Mouse (Mus musculus) cerebellum, adult 18-20 months (tissue): Measurements from ENCODE around the gene Pla2g5.
"Not testable (repeated sequence)": the region's sequence is repeated elsewhere in the genome, so short reads cannot be mapped to it uniquely, and the experiment has no call there.

Source experiments
- DNase-seq, 2 experiments: peaks; one replicate each; pipeline ENCODE4 v3.0.0; 2021

Gene Pla2g5

GRCm38 (mm10) chr4:138856491-138856890 lies 6.8 kb downstream of the Pla2g5 start:
- peak; percentile 62 to 65 for DNase-seq

GRCm38 (mm10) chr4:138855092-138855632 lies 8.1 kb downstream of the Pla2g5 start:
- DNase-seq, result no peak

- no peak for DNase-seq
Observed at GRCm38 (mm10) chr4:138852961-138853360, 10.3 kb downstream of the Pla2g5 start.

- peak; percentile 70 to 85 for DNase-seq
Observed at GRCm38 (mm10) chr4:138851463-138851862, 11.8 kb downstream of the Pla2g5 start.

- peak; percentile 28 to 38 for DNase-seq
Observed at GRCm38 (mm10) chr4:138841386-138841785, 21.9 kb downstream of the Pla2g5 start.

GRCm38 (mm10) chr4:138840726-138841125 lies 22.6 kb downstream of the Pla2g5 start:
- no peak for DNase-seq

GRCm38 (mm10) chr4:138839806-138840205 lies 23.5 kb downstream of the Pla2g5 start:
- DNase-seq, result no peak

GRCm38 (mm10) chr4:138827147-138827546 lies 36.1 kb downstream of the Pla2g5 start:
- DNase-seq, result no peak

- DNase-seq, result no peak
Observed at GRCm38 (mm10) chr4:138825751-138826567, 37.3 kb downstream of the Pla2g5 start.

- peak in 1 of 2 experiments; percentile 7 for DNase-seq
Observed at GRCm38 (mm10) chr4:138824660-138825059, 38.6 kb downstream of the Pla2g5 start.

GRCm38 (mm10) chr4:138824161-138824560 lies 39.1 kb downstream of the Pla2g5 start:
- not testable (repeated sequence) for DNase-seq

- no peak for DNase-seq
Observed at GRCm38 (mm10) chr4:138821036-138821435, 42.2 kb downstream of the Pla2g5 start.

GRCm38 (mm10) chr4:138819101-138819500 lies 44.2 kb downstream of the Pla2g5 start:
- peak in 1 of 2 experiments; percentile 10 for DNase-seq

- no peak for DNase-seq
Observed at GRCm38 (mm10) chr4:138817736-138818135, 45.5 kb downstream of the Pla2g5 start.

- DNase-seq, result no peak
Observed at GRCm38 (mm10) chr4:138816166-138816565, 47.1 kb downstream of the Pla2g5 start.

GRCm38 (mm10) chr4:138806920-138807541 lies 56.3 kb downstream of the Pla2g5 start:
- DNase-seq, result no peak

- no peak for DNase-seq
Observed at GRCm38 (mm10) chr4:138806160-138806559, 57.1 kb downstream of the Pla2g5 start.

GRCm38 (mm10) chr4:138805248-138805647 lies 58.0 kb downstream of the Pla2g5 start:
- no peak for DNase-seq

GRCm38 (mm10) chr4:138802917-138803316 lies 60.4 kb downstream of the Pla2g5 start:
- no peak for DNase-seq

- DNase-seq, result no peak
Observed at GRCm38 (mm10) chr4:138801631-138802030, 61.7 kb downstream of the Pla2g5 start.

- DNase-seq, result no peak
Observed at GRCm38 (mm10) chr4:138800134-138800744, 63.0 kb downstream of the Pla2g5 start.

GRCm38 (mm10) chr4:138797217-138797570 lies 66.1 kb downstream of the Pla2g5 start:
- DNase-seq, result no peak

- no peak for DNase-seq
Observed at GRCm38 (mm10) chr4:138796513-138797216, 66.6 kb downstream of the Pla2g5 start.
